Mouse (Mus musculus) hindbrain, embryonic 11.5 days (tissue): ENCODE results near the gene Ift140. TPM values are rescaled to one million over a fixed set of nuclear protein-coding genes. Genes with fewer than 3 reads are reported as not detected.
A peak's percentile ranks its signal among the peaks of the same experiment; 100 is the strongest.

Source experiments
- ATAC-seq: fragments of 200-750 bp; cut with Nextera tagmentation; 2 replicates; pipeline ENCODE4 v1.8.0; 2017; ENCODE audit warnings: mild to moderate bottlenecking, moderate TSS enrichment, moderate library complexity; ENCODE audit not compliant: low FRiP score
- DNase-seq: peaks from one replicate; pipeline ENCODE4 v3.0.0-alpha.2; 2015; ENCODE audit warnings: low spot score
- H3K27ac ChIP-seq: fragments of 300-500 bp; sonication (generic); 2 replicates; pipeline ENCODE4 v1.5.1; 2014; ENCODE audit warnings: mild to moderate bottlenecking, low read depth, low read length
- H3K27me3 ChIP-seq: fragments of 300-500 bp; sonication (generic); 2 replicates; pipeline ENCODE4 v1.6.1; 2014; ENCODE audit warnings: mild to moderate bottlenecking, low read length, moderate library complexity, mixed read lengths; ENCODE audit not compliant: control insufficient read depth, insufficient read depth
- H3K36me3 ChIP-seq: fragments of 300-500 bp; sonication (generic); 2 replicates; pipeline ENCODE4 v1.6.1; 2014; ENCODE audit warnings: mild to moderate bottlenecking, low read length, moderate library complexity, mixed read lengths; ENCODE audit not compliant: control insufficient read depth, insufficient read depth
- H3K4me1 ChIP-seq: fragments of 300-500 bp; sonication (generic); replicated peaks from 2 replicates; pipeline ENCODE4 v1.6.1; 2014; ENCODE audit warnings: low read length, mixed read lengths; ENCODE audit not compliant: control insufficient read depth, insufficient read depth
- H3K4me2 ChIP-seq: fragments of 300-500 bp; sonication (generic); replicated peaks from 2 replicates; pipeline ENCODE4 v1.6.1; 2014; ENCODE audit warnings: mild to moderate bottlenecking, low read depth, low read length
- H3K4me3 ChIP-seq: fragments of 300-500 bp; sonication (generic); 2 replicates; pipeline ENCODE4 v1.5.1; 2014; ENCODE audit warnings: low read depth, low read length
- H3K9ac ChIP-seq: fragments of 300-500 bp; sonication (generic); 2 replicates; pipeline ENCODE4 v1.6.1; 2014; ENCODE audit warnings: low read depth, low read length
- H3K9me3 ChIP-seq: fragments of 300-500 bp; sonication (generic); 2 replicates; pipeline ENCODE4 v1.6.1; 2016; ENCODE audit warnings: low read length; ENCODE audit not compliant: control insufficient read depth
- WGBS: fragments of 180-500 bp; shearing (Covaris S2); extraction: QIAGEN DNeasy Blood & Tissue Kit; methylation state at CpG from one replicate; pipeline ENCODE4 v1.1.7; 2014; 5-methylcytosine and 5-hydroxymethylcytosine counted together
- polyA plus RNA-seq: library from polyadenylated mRNA; unstranded; fragments of >200 nt; fragmentation: Nextera tagmentation; extraction: Ambion mirVana; gene quantifications from 2 replicates; pipeline ENCODE4 v1.2.1, GENCODE M21; 2014

The Ift140 gene
- polyA plus RNA-seq, 1 experiment from 2014 or later, result 15.9 TPM

GRCm38 (mm10) chr17:25016292-25017132 is 627 bp downstream of the Ift140 start:
- ATAC-seq, result peak; percentile 88
- peak overlapping the region; percentile 99 for H3K4me3 ChIP-seq
- DNase-seq, result peak; percentile 63
- H3K27me3 ChIP-seq, result no peaks in the 10 kb centered on the region
- no peaks in the 10 kb centered on the region for H3K36me3 ChIP-seq
- H3K27ac ChIP-seq, result peak overlapping the region; percentile 82
- peak overlapping the region; percentile 77 for H3K9ac ChIP-seq
- no peaks in the 10 kb centered on the region for H3K4me1 ChIP-seq
- under 1% methylated on average over 55 of the region's 55 CpGs for WGBS
- H3K9me3 ChIP-seq, result no peaks in the 10 kb centered on the region
- peak overlapping the region; percentile 91 for H3K4me2 ChIP-seq

- Histone ChIP-seq H3K4me1 (no peaks in the 10 kb centered on the region), H3K27ac (no peak overlapping the region), H3K9ac (no peak overlapping the region), H3K4me3 (no peak overlapping the region), H3K9me3 (no peaks in the 10 kb centered on the region), H3K4me2 (no peak overlapping the region), H3K27me3 (no peaks in the 10 kb centered on the region), H3K36me3 (no peaks in the 10 kb centered on the region)
- ATAC-seq (no peak), DNase-seq (no peak)
- WGBS, result 68% methylated on average over 4 of the region's 4 CpGs
Measured at GRCm38 (mm10) chr17:25036183-25036582, 20.3 kb downstream of the Ift140 start.

GRCm38 (mm10) chr17:25044879-25045278 is 29.0 kb downstream of the Ift140 start:
- H3K4me3 ChIP-seq, result no peak overlapping the region
- H3K9ac ChIP-seq, result no peak overlapping the region
- no peak overlapping the region for H3K4me2 ChIP-seq
- ATAC-seq, result no peak
- H3K4me1 ChIP-seq, result no peaks in the 10 kb centered on the region
- no peaks in the 10 kb centered on the region for H3K36me3 ChIP-seq
- H3K27ac ChIP-seq, result no peak overlapping the region
- 79% methylated on average over 7 of the region's 7 CpGs for WGBS
- DNase-seq, result no peak
- H3K9me3 ChIP-seq, result no peaks in the 10 kb centered on the region
- no peaks in the 10 kb centered on the region for H3K27me3 ChIP-seq

GRCm38 (mm10) chr17:25045281-25045680 is 29.4 kb downstream of the Ift140 start:
- no peak for ATAC-seq
- no peaks in the 10 kb centered on the region for H3K36me3 ChIP-seq

GRCm38 (mm10) chr17:25047143-25047542 is 31.3 kb downstream of the Ift140 start:
- DNase-seq (no peak), ATAC-seq (no peak)
- H3K4me3 ChIP-seq, result no peak overlapping the region
- H3K27me3 ChIP-seq, result no peaks in the 10 kb centered on the region
- H3K9ac ChIP-seq, result no peak overlapping the region
- H3K4me2 ChIP-seq, result no peak overlapping the region
- H3K36me3 ChIP-seq, result no peaks in the 10 kb centered on the region
- H3K4me1 ChIP-seq, result no peaks in the 10 kb centered on the region
- H3K9me3 ChIP-seq, result no peaks in the 10 kb centered on the region
- 97% methylated on average over 5 of the region's 6 CpGs for WGBS
- no peak overlapping the region for H3K27ac ChIP-seq

More at GRCm38 (mm10) chr17:25045281-25045680, 29.4 kb downstream of the Ift140 start:
- DNase-seq, result no peak
- Histone ChIP-seq H3K4me3 (no peak overlapping the region), H3K4me1 (no peaks in the 10 kb centered on the region), H3K9me3 (no peaks in the 10 kb centered on the region), H3K27me3 (no peaks in the 10 kb centered on the region), H3K27ac (no peak overlapping the region), H3K9ac (no peak overlapping the region), H3K4me2 (no peak overlapping the region)
- 88% methylated on average over 4 of the region's 4 CpGs for WGBS

- Histone ChIP-seq H3K4me3 (no peak overlapping the region), H3K4me2 (no peak overlapping the region), H3K9me3 (no peaks in the 10 kb centered on the region), H3K27me3 (no peaks in the 10 kb centered on the region), H3K27ac (no peak overlapping the region), H3K4me1 (no peaks in the 10 kb centered on the region), H3K9ac (no peak overlapping the region), H3K36me3 (no peaks in the 10 kb centered on the region)
- 84% methylated on average over 9 of the region's 9 CpGs for WGBS
- no peak for ATAC-seq
- DNase-seq, result no peak
Measured at GRCm38 (mm10) chr17:25053274-25053673, 37.4 kb downstream of the Ift140 start.

- no peaks in the 10 kb centered on the region for H3K36me3 ChIP-seq
- ATAC-seq (no peak), DNase-seq (no peak)
- no peak overlapping the region for H3K27ac ChIP-seq
- no peak overlapping the region for H3K9ac ChIP-seq
- no peaks in the 10 kb centered on the region for H3K4me1 ChIP-seq
- H3K4me3 ChIP-seq, result no peak overlapping the region
- no peak overlapping the region for H3K4me2 ChIP-seq
- H3K9me3 ChIP-seq, result no peaks in the 10 kb centered on the region
- no peaks in the 10 kb centered on the region for H3K27me3 ChIP-seq
- 84% methylated on average over 6 of the region's 6 CpGs for WGBS
Measured at GRCm38 (mm10) chr17:25057041-25057440, 41.2 kb downstream of the Ift140 start.

GRCm38 (mm10) chr17:25063261-25063660 is 47.4 kb downstream of the Ift140 start:
- Histone ChIP-seq H3K27ac (no peak overlapping the region), H3K4me2 (no peak overlapping the region), H3K4me3 (no peak overlapping the region), H3K36me3 (no peaks in the 10 kb centered on the region), H3K4me1 (no peaks in the 10 kb centered on the region), H3K27me3 (no peaks in the 10 kb centered on the region), H3K9me3 (no peaks in the 10 kb centered on the region), H3K9ac (no peak overlapping the region)
- no peak for DNase-seq
- ATAC-seq, result no peak
- WGBS, result 81% methylated on average over 4 of the region's 4 CpGs

- Histone ChIP-seq H3K4me1 (no peaks in the 10 kb centered on the region), H3K27me3 (no peaks in the 10 kb centered on the region), H3K4me3 (no peak overlapping the region), H3K4me2 (no peak overlapping the region), H3K27ac (no peak overlapping the region), H3K36me3 (no peaks in the 10 kb centered on the region), H3K9me3 (no peaks in the 10 kb centered on the region), H3K9ac (no peak overlapping the region)
- ATAC-seq (no peak), DNase-seq (no peak)
- 93% methylated on average over 12 of the region's 12 CpGs for WGBS
Measured at GRCm38 (mm10) chr17:25063872-25064271, 48.0 kb downstream of the Ift140 start.
